Mouse (Mus musculus): ENCODE measurements at regions not wholly inside any gene's neighbourhood (a gene's known extent, or its start where the extent isn't known, plus 50 kb on each side); places are given as distances from the start of the nearest gene placed in this dataset.

- TF ChIP-seq CTCF (conservative IDR thresholded peaks at IDR 0.05; ENCODE audit: low read length): no peak
- TF ChIP-seq POU5F1 (IDR thresholded peaks at IDR 0.05; ENCODE audit: borderline replicate concordance, low read length): no peak
- TF ChIP-seq NANOG (IDR thresholded peaks at IDR 0.05; ENCODE audit: borderline replicate concordance, low read length): no peak
Observed at GRCm38 (mm10) chr15:41945226-41945625, 1811.1 kb downstream of the 9330182O14Rik start.
